Mouse (Mus musculus): ENCODE results near the gene Tarsl2. TPM values are rescaled to one million over a fixed set of nuclear protein-coding genes. Genes with fewer than 3 reads are reported as not detected.

The Tarsl2 gene
- polyA plus RNA-seq, 1 experiment = 2.0 TPM

DNA sequence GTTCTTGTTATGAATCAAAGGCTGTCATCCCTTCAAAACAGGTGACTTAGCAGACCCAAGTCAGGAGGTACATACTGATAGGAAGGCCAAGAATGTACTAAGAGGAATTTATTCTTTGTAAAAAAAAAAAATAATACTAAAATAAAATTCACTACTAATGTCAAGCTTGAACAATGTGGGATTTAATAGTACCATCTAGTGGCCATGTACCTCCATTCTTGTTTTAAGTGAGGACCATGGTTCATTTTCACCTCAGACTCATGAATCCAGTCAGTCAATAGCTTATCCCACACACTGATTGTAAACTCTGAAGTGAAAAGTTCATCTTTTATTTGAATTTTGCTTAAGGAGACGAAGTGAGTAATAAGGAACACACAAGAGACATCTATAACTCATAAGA lies 25.9 kb upstream of the Tarsl2 start:
- Histone ChIP-seq H3K27ac (ENCODE audit: insufficient read depth, low read length) (no peak overlapping the region), H3K4me1 (ENCODE audit: control insufficient read depth, insufficient read depth, insufficient read length) (no peaks in the 10 kb centered on the region), H3K27me3 (ENCODE audit: control insufficient read depth, insufficient read depth, low read length) (no peaks in the 10 kb centered on the region), H3K36me3 (ENCODE audit: control insufficient read depth, insufficient read depth, low read length) (no peaks in the 10 kb centered on the region), H3K4me3 (ENCODE audit: extremely low read depth, insufficient read depth, insufficient read length) (no peak overlapping the region)
- WGBS = 79% methylated on average over 1 of the region's 1 CpGs
- no peak for DNase-seq (ENCODE audit: low read depth in 1 of 2, low spot score in 2 of 2)
- TF ChIP-seq POLR2A (IDR thresholded peaks at IDR 0.05; ENCODE audit: low read depth, low read length) (no peak), CTCF (IDR thresholded peaks at IDR 0.05; ENCODE audit: extremely low read depth, insufficient read depth, insufficient read length, insufficient replicate concordance) (no peak)

GRCm38 (mm10) chr7:65620746-65621145 lies 24.0 kb upstream of the Tarsl2 start:
- no peaks in the 10 kb centered on the region for H3K4me1 ChIP-seq (ENCODE audit: control insufficient read depth, insufficient read depth, insufficient read length)
- no peak overlapping the region for H3K27ac ChIP-seq (ENCODE audit: insufficient read depth, low read length)
- TF ChIP-seq CTCF (IDR thresholded peaks at IDR 0.05; ENCODE audit: extremely low read depth, insufficient read depth, insufficient read length, insufficient replicate concordance) (no peak), POLR2A (IDR thresholded peaks at IDR 0.05; ENCODE audit: low read depth, low read length) (no peak)
- H3K27me3 ChIP-seq (ENCODE audit: control insufficient read depth, insufficient read depth, low read length) = no peaks in the 10 kb centered on the region
- no peak overlapping the region for H3K4me3 ChIP-seq (ENCODE audit: extremely low read depth, insufficient read depth, insufficient read length)
- no peaks in the 10 kb centered on the region for H3K36me3 ChIP-seq (ENCODE audit: control insufficient read depth, insufficient read depth, low read length)
- WGBS = 79% methylated on average over 7 of the region's 7 CpGs
- no peak for DNase-seq (ENCODE audit: low read depth in 1 of 2, low spot score in 2 of 2)

DNA sequence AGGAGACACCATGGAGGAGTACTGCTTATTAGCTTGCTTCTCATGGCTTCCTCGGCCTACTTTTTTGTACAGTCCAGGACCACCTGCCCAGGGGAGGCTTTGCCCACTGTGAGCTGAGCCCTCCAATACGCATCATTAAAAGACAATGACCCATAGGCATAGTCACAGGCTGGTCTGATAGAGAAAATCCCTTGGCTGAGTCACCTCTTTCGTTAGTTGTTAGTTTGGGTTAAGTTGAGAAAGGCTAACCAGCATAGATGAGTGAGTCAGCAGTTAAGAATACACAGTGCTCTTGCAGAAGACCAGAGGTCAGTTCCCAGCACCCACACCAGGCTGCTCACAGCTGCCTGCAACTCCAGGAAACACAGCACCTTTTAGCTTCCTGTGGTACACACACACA lies 21.4 kb upstream of the Tarsl2 start:
- 83% methylated on average over 3 of the region's 3 CpGs for WGBS
- DNase-seq (ENCODE audit: low read depth in 1 of 2, low spot score in 2 of 2) = no peak
- TF ChIP-seq POLR2A (IDR thresholded peaks at IDR 0.05; ENCODE audit: low read depth, low read length) (no peak), CTCF (IDR thresholded peaks at IDR 0.05; ENCODE audit: extremely low read depth, insufficient read depth, insufficient read length, insufficient replicate concordance) (no peak)

GRCm38 (mm10) chr7:65625528-65625927 lies 19.2 kb upstream of the Tarsl2 start:
- WGBS = 40% methylated on average over 2 of the region's 2 CpGs
- Histone ChIP-seq H3K27me3 (ENCODE audit: control insufficient read depth, insufficient read depth, low read length) (no peaks in the 10 kb centered on the region), H3K27ac (ENCODE audit: insufficient read depth, low read length) (no peak overlapping the region), H3K4me3 (ENCODE audit: extremely low read depth, insufficient read depth, insufficient read length) (no peak overlapping the region), H3K4me1 (ENCODE audit: control insufficient read depth, insufficient read depth, insufficient read length) (no peaks in the 10 kb centered on the region), H3K36me3 (ENCODE audit: control insufficient read depth, insufficient read depth, low read length) (no peaks in the 10 kb centered on the region)
- TF ChIP-seq POLR2A (IDR thresholded peaks at IDR 0.05; ENCODE audit: low read depth, low read length) (no peak), CTCF (IDR thresholded peaks at IDR 0.05; ENCODE audit: extremely low read depth, insufficient read depth, insufficient read length, insufficient replicate concordance) (no peak)
- DNase-seq (ENCODE audit: low read depth in 1 of 2, low spot score in 2 of 2) = no peak

More for the DNA sequence above, 21.4 kb upstream of the Tarsl2 start:
- Histone ChIP-seq H3K36me3 (ENCODE audit: control insufficient read depth, insufficient read depth, low read length) (no peaks in the 10 kb centered on the region), H3K4me1 (ENCODE audit: control insufficient read depth, insufficient read depth, insufficient read length) (no peaks in the 10 kb centered on the region), H3K4me3 (ENCODE audit: extremely low read depth, insufficient read depth, insufficient read length) (no peak overlapping the region), H3K27me3 (ENCODE audit: control insufficient read depth, insufficient read depth, low read length) (no peaks in the 10 kb centered on the region), H3K27ac (ENCODE audit: insufficient read depth, low read length) (no peak overlapping the region)

DNA sequence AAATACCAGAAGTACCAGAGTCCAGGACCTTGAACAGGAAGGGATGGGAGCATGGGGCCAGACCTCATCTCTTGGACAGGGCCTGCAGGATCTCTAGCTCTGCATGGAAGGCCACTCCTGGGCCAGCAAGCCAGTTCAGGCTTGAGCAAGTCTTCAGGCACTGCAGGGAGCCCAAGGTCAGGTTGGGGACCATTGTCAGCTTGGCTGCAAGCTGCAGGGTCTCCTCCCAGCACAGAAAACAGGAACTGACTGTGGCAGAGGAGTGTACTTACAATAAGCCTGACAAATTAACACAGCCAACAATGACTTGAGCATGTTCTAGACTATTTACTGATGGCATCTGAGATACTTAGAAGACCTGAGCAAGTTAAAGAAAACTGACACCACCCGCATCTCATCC lies 14.9 kb upstream of the Tarsl2 start:
- TF ChIP-seq POLR2A (IDR thresholded peaks at IDR 0.05; ENCODE audit: low read depth, low read length) (no peak), CTCF (IDR thresholded peaks at IDR 0.05; ENCODE audit: extremely low read depth, insufficient read depth, insufficient read length, insufficient replicate concordance) (no peak)
- Histone ChIP-seq H3K4me1 (ENCODE audit: control insufficient read depth, insufficient read depth, insufficient read length) (no peaks in the 10 kb centered on the region), H3K27me3 (ENCODE audit: control insufficient read depth, insufficient read depth, low read length) (no peaks in the 10 kb centered on the region), H3K4me3 (ENCODE audit: extremely low read depth, insufficient read depth, insufficient read length) (no peak overlapping the region), H3K36me3 (ENCODE audit: control insufficient read depth, insufficient read depth, low read length) (no peaks in the 10 kb centered on the region), H3K27ac (ENCODE audit: insufficient read depth, low read length) (no peak overlapping the region)
- 78% methylated on average over 1 of the region's 1 CpGs for WGBS
- no peak for DNase-seq (ENCODE audit: low read depth in 1 of 2, low spot score in 2 of 2)

GRCm38 (mm10) chr7:65630661-65631060 lies 14.0 kb upstream of the Tarsl2 start:
- WGBS = 86% methylated on average over 5 of the region's 5 CpGs

DNA sequence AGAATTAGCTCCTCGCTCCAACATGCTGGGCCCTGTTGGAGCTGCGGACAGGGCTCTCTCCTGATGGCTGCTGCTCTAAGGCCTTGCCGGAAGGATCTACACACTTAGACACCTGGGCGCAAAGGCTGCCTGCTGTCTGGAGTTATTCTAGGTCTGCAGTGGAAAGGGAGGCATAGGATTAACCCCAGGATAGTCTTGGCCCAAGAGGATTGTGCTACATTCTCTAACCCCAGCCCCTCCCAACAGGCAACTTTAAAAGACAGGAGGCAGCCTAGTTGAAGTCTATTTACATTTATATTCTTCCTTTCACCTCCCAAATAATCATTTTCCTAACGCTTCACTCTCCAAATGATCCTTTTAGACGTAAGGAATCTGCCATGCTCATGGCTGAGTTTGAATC lies 8.9 kb upstream of the Tarsl2 start:
- no peak overlapping the region for H3K27ac ChIP-seq (ENCODE audit: insufficient read depth, low read length)
- WGBS = 89% methylated on average over 6 of the region's 6 CpGs
- DNase-seq (ENCODE audit: low read depth in 1 of 2, low spot score in 2 of 2) = no peak
- H3K27me3 ChIP-seq (ENCODE audit: control insufficient read depth, insufficient read depth, low read length) = no peaks in the 10 kb centered on the region
- H3K36me3 ChIP-seq (ENCODE audit: control insufficient read depth, insufficient read depth, low read length) = no peaks in the 10 kb centered on the region
- no peak overlapping the region for H3K4me3 ChIP-seq (ENCODE audit: extremely low read depth, insufficient read depth, insufficient read length)
- no peaks in the 10 kb centered on the region for H3K4me1 ChIP-seq (ENCODE audit: control insufficient read depth, insufficient read depth, insufficient read length)
- no peak for TF ChIP-seq POLR2A (IDR thresholded peaks at IDR 0.05; ENCODE audit: low read depth, low read length)
- TF ChIP-seq CTCF (IDR thresholded peaks at IDR 0.05; ENCODE audit: extremely low read depth, insufficient read depth, insufficient read length, insufficient replicate concordance) = no peak

More at GRCm38 (mm10) chr7:65630661-65631060, 14.0 kb upstream of the Tarsl2 start:
- Histone ChIP-seq H3K4me1 (ENCODE audit: control insufficient read depth, insufficient read depth, insufficient read length) (no peaks in the 10 kb centered on the region), H3K27me3 (ENCODE audit: control insufficient read depth, insufficient read depth, low read length) (no peaks in the 10 kb centered on the region), H3K36me3 (ENCODE audit: control insufficient read depth, insufficient read depth, low read length) (no peaks in the 10 kb centered on the region), H3K4me3 (ENCODE audit: extremely low read depth, insufficient read depth, insufficient read length) (no peak overlapping the region), H3K27ac (ENCODE audit: insufficient read depth, low read length) (no peak overlapping the region)
- no peak for DNase-seq (ENCODE audit: low read depth in 1 of 2, low spot score in 2 of 2)
- TF ChIP-seq CTCF (IDR thresholded peaks at IDR 0.05; ENCODE audit: extremely low read depth, insufficient read depth, insufficient read length, insufficient replicate concordance) (no peak), POLR2A (IDR thresholded peaks at IDR 0.05; ENCODE audit: low read depth, low read length) (no peak)

Measured in spleen, adult 2 months (tissue).